Comparison of ENCODE assay signal across 12 mouse cellular contexts in the genomic region with DNA sequence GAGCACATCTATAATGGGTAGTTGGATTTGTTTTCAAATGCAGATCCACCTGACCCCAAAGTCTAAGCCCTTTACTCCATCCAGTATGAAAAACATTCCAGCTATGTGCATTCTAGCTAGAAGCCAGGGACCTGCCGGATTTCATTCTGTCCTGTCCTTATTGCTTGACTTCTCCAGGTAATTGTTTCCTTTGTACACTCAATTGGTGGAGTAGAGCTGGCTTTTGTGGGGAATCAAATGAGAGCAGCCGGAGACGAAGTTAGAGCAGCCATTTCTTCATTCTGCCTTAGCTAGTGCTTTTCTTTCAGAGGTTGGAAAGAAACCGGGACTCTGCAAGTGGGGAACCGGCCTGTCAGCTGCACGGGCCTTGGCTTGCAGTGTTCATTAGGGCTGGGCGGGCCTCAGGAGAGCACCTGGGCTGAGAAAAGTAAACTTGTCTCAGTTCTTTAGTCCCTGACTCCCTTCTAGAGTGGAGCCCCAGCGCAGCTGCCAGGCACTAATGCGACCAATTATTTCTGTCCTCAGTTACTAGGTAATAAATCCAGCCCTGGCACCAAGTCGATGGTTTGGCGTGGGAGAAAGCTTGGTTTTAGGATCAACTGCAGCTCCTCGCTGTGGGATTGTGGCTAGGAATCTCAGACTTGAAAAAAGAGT.
DNase-seq lines count a peak whose midpoint lies in the region; ATAC-seq and TF ChIP-seq lines count a peak whose summit lies in the region.
"Had no signal": no experiment of that assay in that cellular context is flagged by ENCODE, and none has a peak within 500 bp of the region (broad histone marks: within the 10 kb centered on the region; RNA-seq: fewer than 3 reads in every experiment).

No protein-coding gene starts in this region.

- no peak overlapping the region for H3K4me2 ChIP-seq in forebrain, postnatal 0 days (ENCODE audit: low read depth)
- H3K4me2 ChIP-seq in forebrain, embryonic 15.5 days (replicated peaks) = no peak overlapping the region
- H3K4me2 ChIP-seq in limb, embryonic 11.5 days (ENCODE audit: low read depth, severe bottlenecking) = no peak overlapping the region
- H3K4me2 ChIP-seq: neural tube, embryonic 15.5 days had no signal

- peak; percentile 10 for DNase-seq in forebrain, postnatal 0 days
- DNase-seq in urinary bladder, postnatal 14 days (ENCODE audit: low spot score) = peak; percentile 24
- DNase-seq in urinary bladder, postnatal 4 days (ENCODE audit: low spot score in 2 of 2) = no peak
- peak; percentile 61 for DNase-seq in limb, embryonic 11.5 days (ENCODE audit: low spot score)
- DNase-seq in adrenal gland, adult 8-10 months = no peak
- no peak for DNase-seq in frontal cortex, postnatal 10 days (ENCODE audit: low spot score in 2 of 2)
- DNase-seq in right cerebral cortex, postnatal 4 days = no peak

- TF ChIP-seq CTCF in forebrain, postnatal 0 days (IDR thresholded peaks at IDR 0.05; ENCODE audit: low read depth) = no peak

- no peak overlapping the region for H3K9ac ChIP-seq in forebrain, postnatal 0 days
- no peak overlapping the region for H3K9ac ChIP-seq in forebrain, embryonic 15.5 days (replicated peaks)
- H3K9ac ChIP-seq in limb, embryonic 11.5 days (ENCODE audit: low read length) = no peak overlapping the region
- H3K9ac ChIP-seq: neural tube, embryonic 15.5 days had no signal

- no peaks in the 10 kb centered on the region for H3K27me3 ChIP-seq in forebrain, postnatal 0 days (ENCODE audit: insufficient read depth, low read length)
- H3K27me3 ChIP-seq in forebrain, embryonic 15.5 days = no peaks in the 10 kb centered on the region
- H3K27me3 ChIP-seq in limb, embryonic 11.5 days (ENCODE audit: control insufficient read depth, insufficient read depth, low read length) = no peaks in the 10 kb centered on the region
- H3K27me3 ChIP-seq: neural tube, embryonic 15.5 days had no signal

- 52% methylated on average over 12 of the region's 12 CpGs for WGBS in forebrain, postnatal 0 days
- 50% methylated on average over 12 of the region's 12 CpGs for WGBS in forebrain, embryonic 15.5 days
- WGBS in limb, embryonic 11.5 days = 39% methylated on average over 12 of the region's 12 CpGs

- H3K9me3 ChIP-seq in forebrain, postnatal 0 days (ENCODE audit: low read length) = no peaks in the 10 kb centered on the region
- H3K9me3 ChIP-seq in forebrain, embryonic 15.5 days = no peaks in the 10 kb centered on the region
- no peaks in the 10 kb centered on the region for H3K9me3 ChIP-seq in limb, embryonic 11.5 days (ENCODE audit: control insufficient read depth, low read length)
- H3K9me3 ChIP-seq: neural tube, embryonic 15.5 days had no signal

- H3K4me3 ChIP-seq in forebrain, postnatal 0 days (ENCODE audit: low read depth, low read length) = no peak overlapping the region
- no peak overlapping the region for H3K4me3 ChIP-seq in forebrain, embryonic 15.5 days
- no peak overlapping the region for H3K4me3 ChIP-seq in limb, embryonic 11.5 days (ENCODE audit: low read depth, low read length)
- H3K4me3 ChIP-seq: neural tube, embryonic 15.5 days had no signal

- H3K27ac ChIP-seq in forebrain, postnatal 0 days (ENCODE audit: low read depth, low read length) = no peak overlapping the region
- no peak overlapping the region for H3K27ac ChIP-seq in forebrain, embryonic 15.5 days (replicated peaks)
- H3K27ac ChIP-seq in limb, embryonic 11.5 days (replicated peaks; ENCODE audit: low read depth, low read length) = no peak overlapping the region; the same call in 1 of the 2 replicates
- H3K27ac ChIP-seq: macrophage; neural tube, embryonic 15.5 days had no signal

- no peaks in the 10 kb centered on the region for H3K4me1 ChIP-seq in forebrain, postnatal 0 days (ENCODE audit: insufficient read depth)
- no peaks in the 10 kb centered on the region for H3K4me1 ChIP-seq in forebrain, embryonic 15.5 days
- peaks cover 7% of the 10 kb centered on the region for H3K4me1 ChIP-seq in limb, embryonic 11.5 days (ENCODE audit: control insufficient read depth, insufficient read depth, low read length)

- ATAC-seq in forebrain, postnatal 0 days = 0 out of 2 replicates have a peak, but pooled peaks have one; percentile 6
- no peak for ATAC-seq in forebrain, embryonic 15.5 days (replicated peaks)
- peak; percentile 67; the same call in 1 of the 2 replicates for ATAC-seq in limb, embryonic 11.5 days (ENCODE audit: insufficient number of reproducible peaks, low FRiP score, low TSS enrichment, low read depth)
- ATAC-seq: activated CD4-positive, CD25-positive, alpha-beta regulatory T cell, adult 4 months; hindbrain, embryonic 16.5 days had no signal

- no peaks in the 10 kb centered on the region for H3K36me3 ChIP-seq in forebrain, postnatal 0 days (ENCODE audit: insufficient read depth)
- H3K36me3 ChIP-seq in forebrain, embryonic 15.5 days = no peaks in the 10 kb centered on the region
- H3K36me3 ChIP-seq in limb, embryonic 11.5 days (ENCODE audit: control insufficient read depth, insufficient read depth, low read length) = no peaks in the 10 kb centered on the region
- H3K36me3 ChIP-seq: neural tube, embryonic 15.5 days had no signal

Comparison
In these comparisons a context has a peak if more than half of its experiments do, and no peak if none do; other contexts are left out.
1. DNase-seq: peak in forebrain, postnatal 0 days (single experiment), urinary bladder, postnatal 14 days (single experiment) and limb, embryonic 11.5 days (single experiment); none in urinary bladder, postnatal 4 days (0 of 2), adrenal gland, adult 8-10 months (single experiment), frontal cortex, postnatal 10 days (0 of 2) and right cerebral cortex, postnatal 4 days (single experiment).